Mouse (Mus musculus) heart, postnatal 0 days (tissue): ENCODE measurements around the gene Ccdc124. TPM values are rescaled to one million over a fixed set of nuclear protein-coding genes. Genes with fewer than 3 reads are reported as not detected.
A peak's percentile ranks its signal among the peaks of the same experiment; 100 is the strongest.

ENCODE experiments used
- ATAC-seq: fragments of 200-750 bp; cut with Nextera tagmentation; 2 replicates; pipeline ENCODE4 v1.8.0; 2017; ENCODE audit warnings: low read depth, moderate number of reproducible peaks, moderate library complexity; ENCODE audit not compliant: insufficient read depth
- DNase-seq: peaks from one replicate; pipeline ENCODE4 v3.0.0-alpha.2; 2016; ENCODE audit warnings: low spot score
- H3K27ac ChIP-seq: fragments of 300-500 bp; sonication (generic); 2 replicates; pipeline ENCODE4 v1.5.1; 2014; ENCODE audit warnings: low read depth, mild to moderate bottlenecking
- H3K27me3 ChIP-seq: fragments of 300-500 bp; sonication (generic); 2 replicates; pipeline ENCODE4 v1.6.1; 2014; ENCODE audit warnings: low read length, mixed read lengths; ENCODE audit not compliant: control insufficient read depth, insufficient read depth
- H3K36me3 ChIP-seq: fragments of 300-500 bp; sonication (generic); replicated peaks from 2 replicates; pipeline ENCODE4 v1.6.1; 2014; ENCODE audit warnings: low read length, mixed read lengths; ENCODE audit not compliant: control insufficient read depth, insufficient read depth
- H3K4me1 ChIP-seq: fragments of 300-500 bp; sonication (generic); 2 replicates; pipeline ENCODE4 v1.6.1; 2014; ENCODE audit warnings: antibody characterized with exemption; ENCODE audit not compliant: control insufficient read depth, insufficient read depth
- H3K4me2 ChIP-seq: fragments of 300-500 bp; sonication (generic); 2 replicates; pipeline ENCODE4 v1.6.1; 2014; ENCODE audit warnings: low read depth, mild to moderate bottlenecking, low read length, moderate library complexity
- H3K4me3 ChIP-seq: fragments of 300-500 bp; sonication (generic); 2 replicates; pipeline ENCODE4 v1.5.1; 2014; ENCODE audit warnings: low read depth, low read length
- H3K9ac ChIP-seq: fragments of 300-500 bp; sonication (generic); replicated peaks from 2 replicates; pipeline ENCODE4 v1.6.1; 2014; ENCODE audit warnings: low read depth, low read length, mixed read lengths
- H3K9me3 ChIP-seq: fragments of 300-500 bp; sonication (generic); replicated peaks from 2 replicates; pipeline ENCODE4 v1.6.1; 2016; ENCODE audit warnings: low read length; ENCODE audit not compliant: control insufficient read depth
- CTCF ChIP-seq: IDR thresholded peaks from 2 replicates; pipeline ENCODE4 v1.5.1; 2016; ENCODE audit warnings: antibody characterized with exemption, control low read depth, low read depth
- EP300 ChIP-seq: IDR thresholded peaks from 2 replicates; pipeline ENCODE4 v1.6.1; 2016; ENCODE audit warnings: antibody characterized with exemption, low read depth
- WGBS: fragments of 180-500 bp; shearing (Covaris S2); extraction: QIAGEN DNeasy Blood & Tissue Kit; methylation state at CpG from one replicate; pipeline ENCODE4 v1.1.7; 2014; 5-methylcytosine and 5-hydroxymethylcytosine counted together
- polyA plus RNA-seq: library from polyadenylated mRNA; unstranded; fragments of >200 nt; fragmentation: Nextera tagmentation; extraction: Ambion mirVana; gene quantifications from 2 replicates; pipeline ENCODE4 v1.2.1, GENCODE M21; 2015
- total RNA-seq: library from RNA; depleted of rRNA; stranded (reverse); fragments of >200 nt; gene quantifications from 2 replicates; pipeline ENCODE4 v1.2.3, GENCODE M21; 2014; ENCODE audit warnings: low replicate concordance

The Ccdc124 gene
- total and polyA plus RNA-seq, 2 experiments from 2014 or later = 12.6 to 77.9 TPM

DNA sequence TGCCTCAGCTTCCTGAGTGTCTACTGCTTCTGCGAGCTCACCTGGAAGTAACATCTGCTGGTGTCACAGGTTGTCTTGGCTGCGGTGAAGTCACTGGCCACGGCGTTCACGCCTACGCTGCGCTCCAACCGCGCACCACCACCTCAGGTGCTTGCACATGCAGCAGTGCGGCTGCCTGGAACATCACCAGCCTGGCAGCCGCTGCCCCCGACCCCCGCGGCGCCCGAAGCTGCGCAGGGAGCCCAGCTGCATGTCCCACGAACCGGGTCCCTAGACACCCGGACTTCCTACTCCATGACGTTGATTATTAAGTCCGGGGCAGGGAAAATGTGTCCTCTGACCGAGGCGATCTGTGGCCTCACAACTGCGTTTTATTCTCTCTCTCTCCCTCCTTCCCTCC is 31.3 kb downstream of the Ccdc124 start:
- ATAC-seq (no peak), DNase-seq (no peak)
- no peaks in the 10 kb centered on the region for H3K9me3 ChIP-seq
- H3K36me3 ChIP-seq = no peaks in the 10 kb centered on the region
- WGBS = 58% methylated on average over 25 of the region's 25 CpGs
- H3K4me3 ChIP-seq = no peak overlapping the region
- TF ChIP-seq CTCF (no peak), EP300 (no peak)
- H3K9ac ChIP-seq = no peak overlapping the region
- H3K4me1 ChIP-seq = peaks cover 5% of the 10 kb centered on the region
- no peaks in the 10 kb centered on the region for H3K27me3 ChIP-seq
- H3K4me2 ChIP-seq = no peak overlapping the region
- no peak overlapping the region for H3K27ac ChIP-seq

- ATAC-seq (no peak), DNase-seq (peak; percentile 78)
- no peaks in the 10 kb centered on the region for H3K9me3 ChIP-seq
- TF ChIP-seq CTCF (peak; percentile 94), EP300 (no peak)
- H3K27me3 ChIP-seq = no peaks in the 10 kb centered on the region
- 32% methylated on average over 22 of the region's 22 CpGs for WGBS
- H3K4me1 ChIP-seq = peaks cover 5% of the 10 kb centered on the region
- H3K4me2 ChIP-seq = no peak overlapping the region
- H3K4me3 ChIP-seq = no peak overlapping the region
- peaks cover 6% of the 10 kb centered on the region; the same call in 1 of the 2 replicates for H3K36me3 ChIP-seq
- no peak overlapping the region for H3K27ac ChIP-seq
- H3K9ac ChIP-seq = no peak overlapping the region
Observed at GRCm38 (mm10) chr8:70841147-70842072, 32.3 kb downstream of the Ccdc124 start.

GRCm38 (mm10) chr8:70840590-70840989 is 33.1 kb downstream of the Ccdc124 start:
- H3K4me1 ChIP-seq = peaks cover 5% of the 10 kb centered on the region
- H3K9ac ChIP-seq = no peak overlapping the region
- peaks cover 12% of the 10 kb centered on the region; the same call in 1 of the 2 replicates for H3K36me3 ChIP-seq
- no peak for DNase-seq
- TF ChIP-seq CTCF (no peak), EP300 (no peak)
- H3K4me2 ChIP-seq = no peak overlapping the region
- no peaks in the 10 kb centered on the region for H3K9me3 ChIP-seq
- no peak for ATAC-seq
- 51% methylated on average over 10 of the region's 10 CpGs for WGBS
- no peaks in the 10 kb centered on the region for H3K27me3 ChIP-seq
- no peak overlapping the region for H3K4me3 ChIP-seq
- H3K27ac ChIP-seq = peak overlapping the region; percentile 81; the same call in 1 of the 2 replicates

GRCm38 (mm10) chr8:70839408-70840351 is 34.1 kb downstream of the Ccdc124 start, which contains the start of gene Arrdc2:
TSS of gene Arrdc2 (minus strand) at chr8:70839720.
- Histone ChIP-seq H3K27ac (peak within 1 kb of the TSS; percentile 96), H3K9me3 (no peaks in the 10 kb centered on the region), H3K4me3 (peak within 1 kb of the TSS; percentile 74), H3K4me1 (peaks cover 5% of the 10 kb centered on the region), H3K9ac (peak within 1 kb of the TSS; percentile 83), H3K36me3 (peaks cover 16% of the 10 kb centered on the region; the same call in 1 of the 2 replicates), H3K4me2 (peak within 1 kb of the TSS; percentile 80), H3K27me3 (no peaks in the 10 kb centered on the region)
- 2% methylated on average over 55 of the region's 55 CpGs for WGBS
- TF ChIP-seq EP300 (peak; percentile 26; the same call in 1 of the 2 replicates), CTCF (no peak)
- ATAC-seq (peak; percentile 94), DNase-seq (peak; percentile 100)

DNA sequence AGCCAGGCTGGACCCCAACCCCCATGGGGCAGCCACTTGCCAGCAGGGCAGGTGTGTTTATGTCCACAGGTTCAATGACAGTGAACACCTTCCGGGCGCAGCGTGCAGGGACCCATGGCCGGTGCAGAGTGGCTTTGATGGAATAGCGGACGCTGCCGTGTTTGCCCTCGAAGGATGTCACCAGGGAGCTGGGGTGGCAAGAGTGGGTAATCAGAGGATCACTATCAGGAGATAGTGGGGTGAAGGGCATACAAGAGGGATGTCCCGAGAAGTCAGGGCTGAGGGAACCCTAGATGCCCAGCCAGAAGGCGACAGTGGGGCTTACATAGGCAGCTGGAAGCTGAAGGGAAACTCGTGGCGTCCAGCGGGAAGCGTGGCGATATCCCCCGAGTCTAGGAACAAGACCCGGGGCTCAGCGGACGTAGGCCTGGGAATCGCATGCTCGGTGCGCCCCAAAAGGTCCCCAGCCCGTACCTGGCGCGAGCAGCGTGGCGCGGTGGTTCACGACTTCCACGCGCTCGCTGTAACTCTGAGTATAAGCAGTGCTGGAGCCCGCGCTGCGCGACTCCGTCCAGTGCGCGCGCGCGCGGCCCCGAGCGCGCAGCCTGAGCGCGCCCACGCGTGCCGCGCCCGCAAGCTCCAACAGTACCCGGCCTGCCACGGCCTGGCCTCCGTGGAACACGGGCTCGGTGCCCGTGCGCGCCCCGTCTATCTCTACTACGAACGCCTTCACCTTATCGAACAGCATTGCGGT is 34.9 kb downstream of the Ccdc124 start:
- DNase-seq (no peak), ATAC-seq (peak; percentile 31)
- no peaks in the 10 kb centered on the region for H3K27me3 ChIP-seq
- peak overlapping the region; percentile 74 for H3K4me3 ChIP-seq
- H3K4me2 ChIP-seq = peak overlapping the region; percentile 80
- peaks cover 16% of the 10 kb centered on the region; the same call in 1 of the 2 replicates for H3K36me3 ChIP-seq
- H3K4me1 ChIP-seq = peaks cover 10% of the 10 kb centered on the region
- TF ChIP-seq CTCF = no peak
- no peak for TF ChIP-seq EP300
- peak overlapping the region; percentile 96 for H3K27ac ChIP-seq
- H3K9ac ChIP-seq = peak overlapping the region; percentile 83
- 2% methylated on average over 63 of the region's 66 CpGs for WGBS
- H3K9me3 ChIP-seq = no peaks in the 10 kb centered on the region
